Comparison of ENCODE assay signal across 8 mouse cellular contexts in the genomic region with DNA sequence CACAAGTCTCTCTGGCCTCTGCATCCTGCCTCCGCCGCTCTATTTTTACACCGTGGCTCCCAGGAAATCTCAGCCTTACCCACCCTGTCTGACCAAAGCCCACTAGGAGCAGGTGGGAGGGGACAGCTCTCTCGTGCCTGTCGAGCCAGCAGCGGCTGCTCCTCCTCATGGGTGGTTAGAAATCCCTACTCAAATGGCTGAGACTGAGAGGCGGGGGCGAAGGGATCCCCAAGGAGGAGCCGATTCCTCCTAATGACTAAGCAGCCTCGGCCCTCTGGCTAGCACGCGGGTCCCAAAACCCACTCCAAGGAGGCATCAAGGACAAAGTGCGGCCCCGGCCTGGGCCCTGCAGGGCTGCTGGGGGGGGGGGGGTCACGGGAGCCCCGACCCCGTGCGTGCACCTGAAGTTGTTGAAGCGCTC. TPM values are rescaled to one million over a fixed set of nuclear protein-coding genes. Genes with fewer than 3 reads are reported as not detected.
A peak's percentile ranks its signal among the peaks of the same experiment; 100 is the strongest.
DNase-seq lines count a peak whose midpoint lies in the region; ATAC-seq and TF ChIP-seq lines count a peak whose summit lies in the region.

No protein-coding gene starts in this region.

- H3K27me3 ChIP-seq in cerebellum, adult 2 months (ENCODE audit: control insufficient read depth, insufficient read depth, low read length) = no peaks in the 10 kb centered on the region
- H3K27me3 ChIP-seq in hindbrain, embryonic 10.5 days (ENCODE audit: insufficient read depth, poor library complexity, severe bottlenecking) = no peaks in the 10 kb centered on the region
- H3K27me3 ChIP-seq in lung, embryonic 16.5 days (ENCODE audit: control insufficient read depth, insufficient read depth, low read depth, low read length) = no peaks in the 10 kb centered on the region

- H3K9me3 ChIP-seq in hindbrain, embryonic 10.5 days = no peaks in the 10 kb centered on the region
- no peaks in the 10 kb centered on the region for H3K9me3 ChIP-seq in lung, embryonic 16.5 days (ENCODE audit: control insufficient read depth, low read length)

- H3K36me3 ChIP-seq in hindbrain, embryonic 10.5 days = peaks cover 41% of the 10 kb centered on the region
- peaks cover 9% of the 10 kb centered on the region for H3K36me3 ChIP-seq in lung, embryonic 16.5 days (ENCODE audit: control insufficient read depth, insufficient read depth, low read length)

- H3K27ac ChIP-seq in cerebellum, adult 2 months (ENCODE audit: insufficient read depth, low read length) = peak overlapping the region; percentile 54
- H3K27ac ChIP-seq in hindbrain, embryonic 10.5 days = peak overlapping the region; percentile 92
- H3K27ac ChIP-seq in lung, embryonic 16.5 days (ENCODE audit: low read length) = peak overlapping the region; percentile 89

- no peak for TF ChIP-seq POLR2A in cerebellum, adult 2 months (IDR thresholded peaks at IDR 0.05; ENCODE audit: borderline replicate concordance, insufficient read depth, low read length)

- peak overlapping the region; percentile 83 for H3K4me2 ChIP-seq in lung, embryonic 16.5 days (ENCODE audit: low read depth, low read length)

- peak overlapping the region; percentile 88 for H3K9ac ChIP-seq in lung, embryonic 16.5 days (ENCODE audit: low read length)

- peak; percentile 16; the same call in 1 of the 2 replicates for ATAC-seq in lung, embryonic 16.5 days (ENCODE audit: low read depth)
- no peak for ATAC-seq in monocyte, adult 5-6 weeks (replicated peaks; ENCODE audit: insufficient number of reproducible peaks, low FRiP score, low TSS enrichment, poor library complexity, severe bottlenecking)

- H3K4me1 ChIP-seq in cerebellum, adult 2 months (ENCODE audit: control insufficient read depth, insufficient read depth, low read length) = peaks cover 25% of the 10 kb centered on the region
- H3K4me1 ChIP-seq in hindbrain, embryonic 10.5 days (replicated peaks) = peaks cover 49% of the 10 kb centered on the region
- H3K4me1 ChIP-seq in lung, embryonic 16.5 days (replicated peaks; ENCODE audit: control insufficient read depth, insufficient read depth, low read length) = peaks cover 32% of the 10 kb centered on the region

- 0% methylated on average over 19 of the region's 19 CpGs for WGBS in cerebellum, adult 2 months
- 1% methylated on average over 19 of the region's 19 CpGs for WGBS in hindbrain, embryonic 10.5 days
- WGBS in lung, embryonic 16.5 days = 0% methylated on average over 19 of the region's 19 CpGs

- H3K4me3 ChIP-seq in cerebellum, adult 2 months (replicated peaks; ENCODE audit: insufficient read depth, low read depth, low read length) = peak overlapping the region; percentile 97
- peak overlapping the region; percentile 69 for H3K4me3 ChIP-seq in hindbrain, embryonic 10.5 days
- peak overlapping the region; percentile 81 for H3K4me3 ChIP-seq in lung, embryonic 16.5 days (ENCODE audit: low read length)

- DNase-seq in ZHBTc4 (ENCODE audit: low read depth, low spot score) = peak; percentile 65
- peak; percentile 60 to 69 for DNase-seq in cerebellum, adult 2 months
- peak; percentile 58 for DNase-seq in frontal cortex, postnatal 10 days (ENCODE audit: low spot score in 2 of 2)
- DNase-seq in hindbrain, embryonic 10.5 days (ENCODE audit: low spot score) = peak; percentile 70
- peak; percentile 48 to 61 for DNase-seq in layer of hippocampus, postnatal 10 days (ENCODE audit: low spot score in 2 of 2)
- DNase-seq in right cerebral cortex, adult 18-20 months = peak; percentile 77

- TF ChIP-seq CTCF in cerebellum, adult 2 months (IDR thresholded peaks at IDR 0.05; ENCODE audit: borderline replicate concordance, insufficient read depth, low read depth, low read length) = no peak

RNA-seq across cellular contexts. Expression of gene Gpi1, which starts 0.4 kb away (rescaled TPM):
- 611 and 659 TPM in 2 replicates for polyA plus RNA-seq in cerebellum, adult 2 months (2012; rRNA removed)
- 313 and 393 TPM in 2 replicates for polyA plus RNA-seq in hindbrain, embryonic 10.5 days (2016; fragmentation: Nextera tagmentation; extraction: Ambion mirVana)
- total RNA-seq in layer of hippocampus, postnatal 10 days (2021) = 100 to 1,000 TPM; 697 to 748 TPM
- polyA plus RNA-seq in lung, embryonic 16.5 days (2015; fragmentation: Nextera tagmentation; extraction: Ambion mirVana) = 252 and 256 TPM in 2 replicates
- total RNA-seq in monocyte, adult 5-6 weeks (2017) = 219 to 290 TPM (median 277 TPM) in 3 replicates

RNA-seq across cellular contexts. Expression of gene Gm6096, which starts 21.1 kb away (rescaled TPM):
- polyA plus RNA-seq in cerebellum, adult 2 months (2012; rRNA removed) = not detected in 2 replicates
- not detected in 2 replicates for polyA plus RNA-seq in hindbrain, embryonic 10.5 days (2016; fragmentation: Nextera tagmentation; extraction: Ambion mirVana)
- total RNA-seq in layer of hippocampus, postnatal 10 days (2021) = not detected
- not detected in 2 replicates for polyA plus RNA-seq in lung, embryonic 16.5 days (2015; fragmentation: Nextera tagmentation; extraction: Ambion mirVana)
- total RNA-seq in monocyte, adult 5-6 weeks (2017) = not detected in 3 replicates

RNA-seq across cellular contexts. Expression of gene Pdcd2l, which starts 33.2 kb away (rescaled TPM):
- 40.0 and 41.8 TPM in 2 replicates for polyA plus RNA-seq in cerebellum, adult 2 months (2012; rRNA removed)
- polyA plus RNA-seq in hindbrain, embryonic 10.5 days (2016; fragmentation: Nextera tagmentation; extraction: Ambion mirVana) = 82.2 and 85.5 TPM in 2 replicates
- 10 to 100 TPM; 23.5 to 28.9 TPM for total RNA-seq in layer of hippocampus, postnatal 10 days (2021)
- polyA plus RNA-seq in lung, embryonic 16.5 days (2015; fragmentation: Nextera tagmentation; extraction: Ambion mirVana) = 56.2 and 57.2 TPM in 2 replicates
- total RNA-seq in monocyte, adult 5-6 weeks (2017) = 22.9 to 36.0 TPM (median 31.0 TPM) in 3 replicates
